Mouse (Mus musculus) neural tube, embryonic 10.5 days (tissue): Measurements from ENCODE around the gene Mfrp.
A peak's percentile ranks its signal among the peaks of the same experiment; 100 is the strongest.

Experiments used
- DNase-seq: peaks from one replicate; pipeline ENCODE4 v3.0.0-alpha.2; 2017; ENCODE audit warnings: low spot score; ENCODE audit errors: extremely low spot score

Mfrp gene

DNA sequence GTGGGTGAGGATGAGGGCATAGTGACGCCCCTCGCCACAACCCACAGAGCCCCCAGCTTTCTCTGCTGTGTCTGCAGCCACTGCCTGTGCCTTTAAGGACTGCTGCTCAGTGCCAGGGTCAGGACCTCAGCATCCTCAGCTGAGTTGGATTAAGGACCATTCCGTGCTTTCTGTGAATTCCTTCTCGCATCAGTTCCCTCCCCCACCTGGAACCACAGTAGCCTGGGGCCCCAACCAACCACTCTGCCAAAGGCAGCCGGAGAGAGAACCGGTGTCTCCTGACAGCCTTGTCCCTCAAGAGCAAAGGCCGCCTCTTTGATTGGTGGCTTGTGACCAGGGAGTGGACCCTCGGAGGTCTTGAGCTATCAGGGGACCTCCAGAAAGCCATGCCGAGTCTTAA lies at the start of gene Mfrp:
Mfrp (plus strand) TSS at position 240 of the 400 bp plus-strand sequence.
- DNase-seq, result no peak

- no peak for DNase-seq
These were observed 48.7 kb upstream of the Mfrp start for GRCm38 (mm10) chr9:44052855-44053254.

- DNase-seq, result no peak
These were observed 47.6 kb upstream of the Mfrp start for GRCm38 (mm10) chr9:44053936-44054335.

- no peak for DNase-seq
These were observed 42.9 kb upstream of the Mfrp start for GRCm38 (mm10) chr9:44058606-44059005.

GRCm38 (mm10) chr9:44065177-44065576 lies 36.4 kb upstream of the Mfrp start:
- DNase-seq, result no peak

DNA sequence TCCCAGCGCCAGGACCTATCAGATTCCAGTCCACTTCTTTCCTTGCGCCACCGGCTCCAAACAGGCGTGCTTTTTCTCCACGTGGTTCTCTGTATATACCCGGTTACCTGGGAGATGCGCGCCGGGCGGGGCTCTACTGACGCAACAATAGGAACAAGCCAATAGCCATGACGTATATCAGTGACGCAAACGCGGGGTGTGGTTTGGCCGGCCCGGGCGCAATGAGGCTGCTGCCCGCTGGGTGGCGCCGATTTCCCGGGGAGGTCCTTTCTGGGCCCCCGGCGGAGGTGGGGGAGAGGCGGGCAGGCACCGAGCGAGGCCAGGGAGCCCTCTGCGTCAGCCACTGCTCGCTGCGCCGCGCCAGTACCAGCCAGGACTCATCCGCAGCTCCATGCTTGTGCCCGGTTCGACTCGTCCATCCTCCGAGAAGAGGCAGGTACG lies 34.7 kb upstream of the Mfrp start, which contains the start of gene Usp2:
Usp2 (plus strand) TSS at position 237 of the 441 bp plus-strand sequence.
- DNase-seq, result peak; percentile 100

DNA sequence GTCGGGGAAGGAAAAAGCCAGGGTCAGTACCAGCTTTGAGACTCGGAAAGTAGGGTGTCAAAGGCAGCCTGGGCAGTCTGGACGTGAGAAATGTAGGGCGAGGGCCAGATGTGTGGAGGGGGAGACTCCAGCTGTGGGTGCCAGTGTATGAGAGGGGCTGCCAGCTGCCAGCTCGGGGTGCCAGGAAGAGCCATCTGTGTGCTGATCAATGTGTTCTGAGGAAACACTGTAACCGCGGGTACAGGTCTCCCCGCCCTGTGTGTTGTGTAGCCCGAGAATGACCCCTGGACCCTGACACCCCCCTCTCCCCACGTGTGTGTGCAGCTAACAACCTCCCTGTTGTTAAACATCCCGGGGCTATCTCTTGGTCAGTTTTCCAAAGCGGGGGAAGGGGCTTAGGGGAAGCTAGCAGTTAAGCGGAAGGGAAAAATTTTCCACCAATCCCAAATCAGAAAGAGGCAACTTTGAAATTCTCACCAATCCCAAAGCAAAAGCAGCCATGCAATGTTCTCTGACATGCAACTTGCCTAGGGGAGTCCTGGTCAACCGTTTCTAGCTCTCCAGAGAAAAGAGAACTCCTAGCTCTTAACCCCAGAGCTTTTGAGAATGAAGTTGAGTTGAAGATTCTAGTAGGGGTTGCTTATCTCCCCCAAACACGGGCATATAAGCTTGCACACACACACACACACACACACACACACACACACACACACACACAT lies 34.1 kb upstream of the Mfrp start:
- DNase-seq, result no peak

- DNase-seq, result no peak
These were observed 33.6 kb upstream of the Mfrp start for GRCm38 (mm10) chr9:44067960-44068330.

GRCm38 (mm10) chr9:44069252-44069651 lies 32.3 kb upstream of the Mfrp start:
- no peak for DNase-seq

GRCm38 (mm10) chr9:44070113-44070843 lies 31.3 kb upstream of the Mfrp start:
- no peak for DNase-seq

GRCm38 (mm10) chr9:44070844-44071231 lies 30.7 kb upstream of the Mfrp start:
- peak; percentile 34 for DNase-seq

DNA sequence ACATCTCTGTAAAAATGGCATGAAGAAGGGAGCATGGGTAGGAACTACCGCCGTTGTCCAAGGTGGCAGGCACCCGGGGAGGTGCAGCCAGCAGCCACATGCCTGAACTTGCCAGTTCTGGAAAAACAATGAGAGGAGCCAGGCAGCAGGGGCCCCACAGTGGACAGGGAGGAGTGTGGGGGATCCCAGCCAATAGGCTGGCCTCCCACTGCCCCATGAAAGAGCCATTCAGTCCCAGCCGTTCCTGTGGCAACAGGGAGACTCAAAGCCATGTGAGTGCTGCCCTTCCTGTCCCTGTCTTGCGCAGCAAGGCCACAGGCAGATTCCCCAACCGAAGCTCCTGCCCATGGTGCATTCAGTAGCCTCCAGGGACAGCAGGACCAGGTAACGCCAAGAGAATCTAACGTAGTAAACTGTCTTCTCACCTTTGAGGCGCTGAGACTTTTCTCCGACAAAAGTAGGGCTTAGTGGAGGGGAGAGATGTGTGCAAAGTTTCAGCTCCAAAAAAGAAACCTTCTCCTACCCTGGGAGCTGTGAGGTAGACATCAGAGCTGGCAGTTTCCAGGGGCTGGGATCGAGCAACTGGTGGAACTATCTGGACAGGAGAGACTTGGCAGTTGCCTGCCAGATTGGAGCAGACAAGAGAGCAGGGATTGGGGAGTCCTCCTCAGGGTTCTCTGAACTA lies 29.5 kb upstream of the Mfrp start:
- peak; percentile 62 for DNase-seq

DNA sequence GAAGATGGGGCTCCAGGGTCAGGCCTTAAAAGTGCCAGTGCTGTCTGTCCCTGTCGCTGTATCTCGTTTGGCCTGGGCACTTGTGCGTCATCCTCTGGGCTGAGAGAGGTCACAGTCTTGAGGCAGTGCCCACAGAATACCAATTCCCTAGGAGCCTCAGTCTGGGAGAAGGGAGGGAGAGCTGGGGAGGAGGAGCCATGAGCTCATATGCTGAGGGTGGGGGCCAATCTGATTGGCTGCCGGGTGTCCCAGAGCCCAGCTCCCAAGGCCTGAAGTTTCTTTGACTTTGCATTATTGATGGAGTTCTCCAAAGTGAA lies 29.0 kb upstream of the Mfrp start:
- DNase-seq, result peak; percentile 50

- no peak for DNase-seq
These were observed 28.4 kb upstream of the Mfrp start for GRCm38 (mm10) chr9:44073115-44073514.

GRCm38 (mm10) chr9:44074395-44075275 lies 26.9 kb upstream of the Mfrp start:
- no peak for DNase-seq

DNA sequence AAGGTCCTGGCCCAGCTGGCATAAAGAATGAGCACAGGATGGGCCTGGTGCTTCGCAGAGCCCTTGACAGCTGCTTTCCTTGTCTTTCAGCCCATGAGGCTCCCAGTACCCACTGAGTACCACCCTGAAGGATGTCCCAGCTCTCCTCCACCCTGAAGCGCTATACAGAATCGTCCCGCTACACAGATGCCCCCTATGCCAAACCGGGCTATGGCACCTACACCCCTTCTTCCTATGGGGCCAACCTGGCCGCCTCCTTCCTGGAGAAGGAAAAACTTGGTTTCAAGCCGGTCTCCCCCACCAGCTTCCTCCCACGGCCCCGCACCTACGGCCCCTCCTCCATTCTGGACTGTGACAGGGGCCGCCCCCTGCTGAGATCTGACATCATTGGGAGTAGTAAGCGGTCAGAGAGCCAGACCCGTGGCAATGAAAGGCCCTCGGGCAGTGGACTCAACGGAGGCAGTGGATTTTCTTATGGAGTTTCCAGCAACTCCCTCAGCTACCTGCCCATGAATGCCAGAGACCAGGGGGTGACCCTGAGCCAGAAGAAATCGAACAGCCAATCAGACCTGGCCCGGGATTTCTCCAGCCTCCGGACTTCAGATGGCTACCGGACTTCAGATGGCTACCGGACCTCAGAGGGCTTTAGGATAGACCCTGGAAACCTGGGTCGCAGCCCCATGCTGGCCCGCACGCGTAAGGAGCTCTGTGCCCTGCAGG lies 26.1 kb upstream of the Mfrp start:
- no peak for DNase-seq

GRCm38 (mm10) chr9:44075996-44076763 lies 25.3 kb upstream of the Mfrp start:
- no peak for DNase-seq

DNA sequence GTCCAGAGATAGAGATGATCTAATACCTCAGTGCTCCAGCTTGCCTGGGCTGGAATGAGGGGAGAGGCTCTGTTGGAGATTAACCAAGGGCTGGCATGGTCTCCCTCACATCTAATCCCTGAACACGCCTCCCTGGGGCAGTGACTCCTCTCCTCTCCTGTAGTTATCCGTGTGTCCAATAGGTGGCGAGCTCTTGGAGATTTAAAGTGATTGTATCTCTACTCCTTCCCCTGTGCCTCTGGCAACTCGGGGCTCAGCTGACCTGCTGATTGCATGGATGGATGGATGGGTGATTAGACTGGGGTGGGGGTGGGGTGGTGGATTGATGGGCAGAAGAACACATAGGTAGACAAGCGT lies 24.8 kb upstream of the Mfrp start:
- DNase-seq, result peak; percentile 48

DNA sequence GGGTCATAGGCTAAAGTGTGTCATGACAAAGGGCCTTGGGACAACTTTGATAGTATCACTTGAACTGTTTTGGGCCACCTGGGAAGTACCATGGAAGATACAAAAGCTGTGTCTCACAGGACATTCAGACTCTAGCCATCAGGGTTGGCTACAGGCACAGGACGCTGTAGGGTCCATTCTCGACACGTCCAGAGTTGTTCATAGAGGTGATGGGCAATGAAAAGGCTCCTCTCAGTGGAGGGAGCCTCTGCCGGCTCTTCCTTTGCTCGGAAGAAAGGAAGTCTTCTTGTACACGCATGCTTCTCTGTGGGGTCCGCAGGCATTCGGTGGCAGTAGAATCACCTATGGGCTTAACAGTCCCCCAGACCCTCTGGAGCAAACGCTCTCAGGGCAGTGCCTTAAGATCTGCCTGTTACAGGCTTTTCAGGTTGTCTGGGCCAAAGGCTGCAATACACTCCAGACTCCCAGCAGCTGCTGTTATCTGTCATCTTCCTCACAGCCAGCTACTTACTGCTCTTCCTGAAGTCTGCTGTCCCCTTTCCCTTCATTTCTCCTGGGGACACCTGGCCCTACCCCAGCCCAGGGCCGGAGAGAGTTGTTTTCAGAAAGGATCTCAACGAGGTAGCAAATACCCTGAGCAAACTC lies 24.1 kb upstream of the Mfrp start:
- DNase-seq, result no peak
